Mouse (Mus musculus): ENCODE data around the gene Nubpl.

Nubpl gene

GRCm38 (mm10) chr12:52338136-52338753 is 240.7 kb downstream of the Nubpl start:
- DNase-seq, result no peak

DNA sequence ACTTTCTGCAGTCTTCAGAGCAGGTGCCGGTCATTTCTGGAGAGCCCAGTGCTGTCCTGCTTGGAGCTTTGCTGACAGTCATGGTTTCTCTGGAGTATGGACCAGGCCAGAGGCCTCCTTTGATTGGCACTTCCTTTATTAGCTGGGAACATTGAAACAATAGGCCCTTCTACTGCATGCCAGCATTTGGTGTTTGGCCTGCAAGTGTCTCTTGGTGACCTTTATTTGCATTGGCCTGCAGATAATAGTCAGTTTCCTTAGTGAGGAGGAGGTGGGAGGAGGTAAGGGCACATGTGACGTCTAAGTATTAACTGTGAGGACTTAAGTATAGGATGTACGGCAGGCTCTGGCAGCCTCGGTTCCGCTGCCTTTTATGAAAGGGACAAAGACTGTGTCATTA is 249.1 kb downstream of the Nubpl start:
- DNase-seq, result no peak

GRCm38 (mm10) chr12:52350276-52350675 is 252.7 kb downstream of the Nubpl start:
- no peak for DNase-seq

- no peak for DNase-seq
Observed at GRCm38 (mm10) chr12:52359484-52359883, 261.9 kb downstream of the Nubpl start.

DNA sequence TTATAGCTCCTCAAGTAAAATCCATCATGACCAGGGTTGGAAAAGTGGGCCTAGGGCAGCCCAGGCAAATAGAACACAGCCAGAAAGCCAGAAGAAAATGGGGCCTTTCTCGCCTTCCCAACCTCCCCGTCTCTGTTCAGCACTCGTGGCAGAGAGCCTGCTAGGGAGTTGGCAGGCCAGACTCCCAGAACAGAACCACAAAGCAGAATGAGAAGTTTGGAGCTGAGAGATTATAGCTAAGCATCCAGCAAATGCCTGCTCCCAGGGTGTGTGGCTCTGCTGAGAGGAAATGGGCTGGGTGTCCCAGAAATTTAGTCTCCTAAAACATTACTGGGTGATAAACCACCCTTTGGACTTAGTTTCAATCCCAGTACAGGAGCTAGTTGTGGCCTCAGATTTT is 262.6 kb downstream of the Nubpl start:
- no peak for DNase-seq

DNA sequence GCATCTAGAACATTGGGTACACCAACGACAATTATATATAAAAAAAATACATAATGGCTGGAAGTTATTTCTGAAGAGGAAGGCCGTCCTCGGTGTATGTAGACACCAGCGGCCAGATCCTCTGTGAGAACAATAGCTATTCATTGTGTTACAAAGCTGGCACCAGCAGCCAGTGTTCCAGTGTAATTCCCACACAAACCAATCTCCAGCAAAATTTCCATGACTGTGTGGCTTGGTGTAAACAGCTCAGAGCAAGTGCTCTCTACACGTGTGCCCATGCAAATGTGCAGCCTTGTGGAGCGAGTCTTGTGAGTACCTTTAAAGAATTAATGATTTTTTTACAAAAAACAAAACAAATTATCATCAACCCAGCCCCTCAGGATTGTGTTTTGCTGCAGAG is 263.7 kb downstream of the Nubpl start:
- DNase-seq, result no peak

Data from thymus, postnatal 14 days (tissue).